Mouse (Mus musculus) ES-E14 (cell line): ENCODE data around the gene Tmem128. TPM values are rescaled to one million over a fixed set of nuclear protein-coding genes. Genes with fewer than 3 reads are reported as not detected.

Experiments
- DNase-seq: peaks from one replicate; pipeline ENCODE4 v3.0.0-alpha.2; 2013; ENCODE audit warnings: low read depth, low spot score
- H3K27ac ChIP-seq: 2 replicates; pipeline ENCODE4 v1.5.1; 2012; ENCODE audit warnings: low read depth, mild to moderate bottlenecking, low read length, moderate library complexity, mixed read lengths; ENCODE audit not compliant: poor library complexity, insufficient read depth, severe bottlenecking
- H3K36me3 ChIP-seq: 2 replicates; pipeline ENCODE4 v1.6.1; 2012; ENCODE audit warnings: mild to moderate bottlenecking, low read length, moderate library complexity, mixed read lengths; ENCODE audit not compliant: control insufficient read depth, poor library complexity, insufficient read depth, severe bottlenecking
- H3K4me1 ChIP-seq, 2 experiments: fragments of 150-350 bp in 1 of 2; sonication (generic) in 1 of 2; 2 replicates each; pipeline ENCODE4 v1.6.1; 2012; ENCODE audit warnings: low read length in 2 of 2, mild to moderate bottlenecking in 1 of 2, mixed read lengths in 1 of 2; ENCODE audit not compliant: control insufficient read depth in 2 of 2, insufficient read depth in 2 of 2, poor library complexity in 1 of 2
- H3K4me3 ChIP-seq, 2 experiments: fragments of 150-350 bp in 1 of 2; sonication (generic) in 1 of 2; 2 replicates each; pipeline ENCODE4 v1.5.1; 2012; ENCODE audit warnings: low read length in 2 of 2, low read depth in 1 of 2, mild to moderate bottlenecking in 1 of 2, mixed read lengths in 1 of 2; ENCODE audit not compliant: insufficient read depth in 1 of 2, poor library complexity in 1 of 2, severe bottlenecking in 1 of 2
- H3K9ac ChIP-seq: 2 replicates; pipeline ENCODE4 v1.6.1; 2012; ENCODE audit warnings: low read depth, mild to moderate bottlenecking, low read length, mixed read lengths; ENCODE audit not compliant: poor library complexity, insufficient read depth, severe bottlenecking
- H3K9me3 ChIP-seq: fragments of 150-350 bp; sonication (generic); 2 replicates; pipeline ENCODE4 v1.6.1; 2012; ENCODE audit warnings: low read depth, mild to moderate bottlenecking, low read length; ENCODE audit not compliant: control insufficient read depth, insufficient read depth
- CHD2 ChIP-seq: IDR thresholded peaks from 2 replicates; pipeline ENCODE4 v1.6.1; 2014; ENCODE audit warnings: mild to moderate bottlenecking, low read depth, low read length, inconsistent platforms
- HCFC1 ChIP-seq: IDR thresholded peaks from 2 replicates; pipeline ENCODE4 v1.6.1; 2012; ENCODE audit warnings: low read length, inconsistent platforms, borderline replicate concordance; ENCODE audit not compliant: insufficient read depth
- MAFK ChIP-seq: IDR thresholded peaks from 2 replicates; pipeline ENCODE4 v1.6.1; 2014; ENCODE audit warnings: mild to moderate bottlenecking, low read depth, low read length, inconsistent platforms; ENCODE audit not compliant: insufficient read depth
- ZC3H11A ChIP-seq: IDR thresholded peaks from 2 replicates; pipeline ENCODE4 v1.6.1; 2012; ENCODE audit warnings: low read depth, mild to moderate bottlenecking, inconsistent platforms, low read length, borderline replicate concordance
- ZNF384 ChIP-seq: IDR thresholded peaks from 2 replicates; pipeline ENCODE4 v1.6.1; 2012; ENCODE audit warnings: low read depth, low read length, inconsistent platforms
- in situ Hi-C, 2 experiments: fragments of 600-800 bp; cut with MboI; formaldehyde crosslinking; loops; one replicate each; pipeline ENCODE4 v1.15.1; 2025; ENCODE audit warnings: low sequenced_read_pairs in 2 of 2, inconsistent platforms in 1 of 2; ENCODE audit not compliant: unreplicated experiment in 2 of 2
- total RNA-seq: library from RNA; depleted of rRNA; stranded (reverse); fragments of 300-350 nt; gene quantifications from 2 replicates; pipeline ENCODE4 v1.2.3, GENCODE M21; 2012

Gene Tmem128
- total RNA-seq, 1 experiment = 47.7 TPM

DNA sequence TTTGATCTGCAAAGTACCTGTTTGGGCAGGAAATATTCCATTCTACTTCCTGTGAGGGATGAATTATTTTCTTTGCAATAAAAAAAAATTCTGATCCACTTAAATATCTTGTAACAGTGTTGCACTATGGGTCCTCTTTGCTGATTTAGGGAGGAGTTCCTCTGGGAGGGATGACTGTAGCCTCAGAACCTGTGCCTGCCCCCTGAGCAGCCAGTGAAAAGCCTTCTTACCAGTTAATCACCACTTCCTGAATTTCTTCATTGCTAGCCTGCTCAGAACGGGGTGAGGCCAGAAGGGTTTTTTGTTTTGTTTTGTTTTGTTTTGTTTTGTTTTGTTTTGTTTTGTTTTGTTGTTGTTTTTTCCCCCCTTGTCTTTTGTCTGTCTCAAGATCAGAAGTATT is 20.1 kb downstream of the Tmem128 start:
- no peak for TF ChIP-seq ZC3H11A
- TF ChIP-seq CHD2 = no peak
- no peak for TF ChIP-seq HCFC1
- no peak for TF ChIP-seq ZNF384
- no peak for TF ChIP-seq MAFK
- in situ Hi-C loops = no loop called here
- H3K4me3 ChIP-seq = no peak overlapping the region
- H3K4me1 ChIP-seq = peaks cover 0 to 17% of the 10 kb centered on the region in 2 experiments; a peak in 3 of 4 replicates
- H3K9me3 ChIP-seq = no peaks in the 10 kb centered on the region
- no peak for DNase-seq
- no peak overlapping the region for H3K9ac ChIP-seq
- H3K27ac ChIP-seq = no peak overlapping the region
- no peaks in the 10 kb centered on the region for H3K36me3 ChIP-seq

DNA sequence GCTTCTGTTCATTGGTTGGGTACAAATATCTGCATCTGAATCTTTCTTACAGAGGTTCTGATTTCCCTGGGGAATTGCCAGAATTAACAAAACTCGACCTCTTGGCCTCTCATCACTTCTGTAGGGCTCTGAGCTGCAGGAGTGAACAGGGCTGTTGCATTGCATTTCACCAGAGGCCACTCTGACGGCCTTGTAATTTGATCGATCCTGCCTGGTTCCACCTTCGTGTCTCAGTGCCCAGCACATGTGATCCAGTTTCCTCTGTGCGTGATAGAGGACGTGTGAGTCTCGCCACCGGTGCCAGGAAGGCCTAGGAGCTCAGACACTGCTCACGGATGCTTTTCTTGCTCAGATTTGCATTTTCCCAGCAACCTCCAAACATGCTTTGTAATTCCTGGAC is 25.7 kb downstream of the Tmem128 start:
- Histone ChIP-seq H3K27ac (no peak overlapping the region), H3K4me3 (no peak overlapping the region), H3K36me3 (no peaks in the 10 kb centered on the region), H3K9ac (no peak overlapping the region), H3K9me3 (no peaks in the 10 kb centered on the region), H3K4me1 (no peaks in the 10 kb centered on the region)
- in situ Hi-C loops = no loop called here
- DNase-seq = no peak
- no peak for TF ChIP-seq ZC3H11A
- TF ChIP-seq HCFC1 = no peak
- no peak for TF ChIP-seq MAFK
- no peak for TF ChIP-seq ZNF384
- TF ChIP-seq CHD2 = no peak

DNA sequence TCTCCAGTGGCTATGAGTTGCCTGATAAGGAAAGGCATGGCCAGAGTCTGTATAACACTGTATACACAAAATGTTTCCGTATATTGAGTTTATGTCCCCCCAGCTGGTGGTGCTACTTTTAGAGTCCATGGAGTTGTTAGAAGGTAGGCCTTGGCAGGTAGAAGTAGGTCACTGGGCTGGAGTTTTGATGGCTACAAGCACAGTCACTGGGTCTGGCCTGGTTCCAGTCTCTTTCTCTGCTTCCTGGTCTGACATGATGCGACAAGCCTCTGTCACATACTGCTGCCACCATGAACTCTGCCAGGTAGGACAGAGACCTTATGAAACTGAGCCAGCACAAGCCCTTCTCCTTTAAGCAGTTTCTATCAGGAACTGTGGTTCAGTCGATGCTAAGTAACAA is 28.5 kb downstream of the Tmem128 start:
- in situ Hi-C loops = no loop called here
- H3K9ac ChIP-seq = no peak overlapping the region
- H3K4me1 ChIP-seq = no peaks in the 10 kb centered on the region
- no peak overlapping the region for H3K27ac ChIP-seq
- H3K36me3 ChIP-seq = no peaks in the 10 kb centered on the region
- TF ChIP-seq ZC3H11A (no peak), HCFC1 (no peak), ZNF384 (no peak), CHD2 (no peak), MAFK (no peak)
- no peak overlapping the region for H3K4me3 ChIP-seq
- H3K9me3 ChIP-seq = no peaks in the 10 kb centered on the region
- no peak for DNase-seq

DNA sequence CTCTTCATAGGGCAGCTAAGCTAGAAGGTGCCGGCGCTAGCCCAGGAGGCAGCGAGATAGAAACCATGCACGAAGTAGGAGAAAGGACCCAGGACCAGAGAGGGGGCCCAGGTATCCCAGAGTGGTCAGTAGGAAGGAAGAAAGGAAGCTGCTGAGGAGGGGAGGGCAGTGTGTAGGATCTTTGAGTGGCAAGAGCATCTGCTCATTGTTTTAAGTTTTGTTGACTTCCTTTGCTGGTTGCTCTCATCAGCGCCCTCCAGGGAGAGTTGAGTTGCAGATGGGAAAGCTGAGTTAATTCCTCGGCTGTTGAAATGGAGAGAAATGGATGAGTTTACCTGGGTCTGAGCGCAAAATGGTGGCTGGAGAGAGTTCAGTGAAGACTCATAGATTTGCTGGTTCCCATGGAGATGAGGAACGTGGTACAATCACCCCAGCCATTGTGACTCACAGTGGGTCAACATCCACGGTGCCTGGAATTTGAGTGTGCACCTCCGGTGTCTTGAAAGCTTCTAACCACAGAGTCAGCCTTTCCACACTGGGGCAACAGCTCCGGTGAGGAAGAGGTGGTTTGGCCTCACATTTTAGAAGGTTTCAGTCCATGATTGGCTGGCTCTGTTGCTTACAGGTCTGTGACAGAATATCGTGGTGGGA is 41.9 kb downstream of the Tmem128 start:
- in situ Hi-C loops = loop anchor here (10.0 to 25.0 kb wide), 3 partner anchors 213 to 460 kb away; no protein-coding TSS in a partner anchor

More for the DNA sequence above, 41.9 kb downstream of the Tmem128 start:
- TF ChIP-seq HCFC1 (no peak), ZNF384 (no peak), ZC3H11A (no peak), MAFK (no peak), CHD2 (no peak)
- no peaks in the 10 kb centered on the region for H3K9me3 ChIP-seq
- H3K4me3 ChIP-seq = no peak overlapping the region
- H3K27ac ChIP-seq = no peak overlapping the region
- H3K36me3 ChIP-seq = no peaks in the 10 kb centered on the region
- DNase-seq = no peak
- H3K4me1 ChIP-seq = peaks cover 2% of the 10 kb centered on the region in 2 experiments; a peak in 1 of 4 replicates
- no peak overlapping the region for H3K9ac ChIP-seq
